Mouse (Mus musculus): ENCODE results near the gene Baz1b. TPM values are rescaled to one million over a fixed set of nuclear protein-coding genes. Genes with fewer than 3 reads are reported as not detected.
A peak's percentile ranks its signal among the peaks of the same experiment; 100 is the strongest.

The Baz1b gene
- polyA plus RNA-seq, 1 experiment from 2014 or later: 60.6 TPM

DNA sequence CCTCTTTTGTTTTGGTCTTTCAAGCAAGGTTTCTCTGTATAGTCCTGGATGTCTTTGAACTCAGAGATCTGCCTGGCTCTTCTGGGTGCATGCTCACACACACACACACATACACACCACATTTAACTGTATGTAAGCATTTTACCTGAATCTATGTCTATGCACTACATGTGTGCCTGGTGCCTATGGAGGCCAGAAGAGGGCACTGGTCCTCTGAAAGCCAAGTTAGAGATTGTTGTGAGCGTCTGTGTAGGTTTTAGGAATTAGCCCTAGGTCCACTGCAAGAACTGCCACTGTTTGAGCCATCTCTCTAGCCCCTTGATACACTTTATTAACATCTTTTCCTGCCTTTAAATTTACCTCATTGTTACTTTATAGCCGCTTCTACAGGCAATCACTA is 51.8 kb downstream of the Baz1b start:
- no peaks in the 10 kb centered on the region for H3K4me1 ChIP-seq (ENCODE audit: control insufficient read depth, insufficient read depth, low read length)

DNA sequence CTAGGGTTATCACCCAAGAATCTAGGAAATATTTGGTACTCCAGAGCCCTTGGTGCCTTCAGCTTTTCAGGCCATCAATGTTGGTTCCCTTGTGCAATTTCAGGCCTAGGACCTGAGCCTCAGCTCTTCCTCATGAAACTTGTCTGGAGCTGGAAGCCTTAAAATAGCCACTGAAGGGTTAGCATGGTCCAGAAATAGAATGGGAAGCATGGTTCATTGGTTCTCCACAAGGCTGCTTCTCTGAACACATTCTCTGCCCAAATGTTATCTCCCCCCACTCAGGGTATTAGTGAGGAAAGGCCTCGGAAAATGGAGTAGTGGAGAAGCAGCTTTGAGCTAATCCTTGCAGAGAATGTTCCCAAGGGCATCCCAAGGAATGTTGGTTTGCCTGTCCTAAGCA is 54.4 kb downstream of the Baz1b start:
- Histone ChIP-seq H3K27ac (ENCODE audit: low read depth, low read length) (no peak overlapping the region), H3K9me3 (ENCODE audit: control insufficient read depth, low read length) (no peaks in the 10 kb centered on the region), H3K9ac (ENCODE audit: low read length) (no peak overlapping the region), H3K36me3 (ENCODE audit: control insufficient read depth, insufficient read depth, low read length) (peaks cover 58% of the 10 kb centered on the region), H3K27me3 (ENCODE audit: control insufficient read depth, insufficient read depth, low read length) (no peaks in the 10 kb centered on the region), H3K4me2 (no peak overlapping the region), H3K4me1 (ENCODE audit: control insufficient read depth, insufficient read depth, low read length) (no peaks in the 10 kb centered on the region), H3K4me3 (ENCODE audit: low read depth, low read length) (no peak overlapping the region)
- WGBS: 69% methylated on average over 1 of the region's 1 CpGs
- DNase-seq (ENCODE audit: low spot score, missing footprints) (no peak), ATAC-seq (ENCODE audit: low FRiP score) (no peak)

More for the DNA sequence above, 51.8 kb downstream of the Baz1b start:
- 91% methylated on average over 2 of the region's 2 CpGs for WGBS
- no peaks in the 10 kb centered on the region for H3K9me3 ChIP-seq (ENCODE audit: control insufficient read depth, low read length)
- no peak for ATAC-seq (ENCODE audit: low FRiP score)
- H3K4me3 ChIP-seq (ENCODE audit: low read depth, low read length): no peak overlapping the region
- no peak overlapping the region for H3K9ac ChIP-seq (ENCODE audit: low read length)
- H3K4me2 ChIP-seq: no peak overlapping the region
- DNase-seq (ENCODE audit: low spot score, missing footprints): no peak
- peaks cover 55% of the 10 kb centered on the region for H3K36me3 ChIP-seq (ENCODE audit: control insufficient read depth, insufficient read depth, low read length)
- no peaks in the 10 kb centered on the region for H3K27me3 ChIP-seq (ENCODE audit: control insufficient read depth, insufficient read depth, low read length)
- no peak overlapping the region for H3K27ac ChIP-seq (ENCODE audit: low read depth, low read length)

DNA sequence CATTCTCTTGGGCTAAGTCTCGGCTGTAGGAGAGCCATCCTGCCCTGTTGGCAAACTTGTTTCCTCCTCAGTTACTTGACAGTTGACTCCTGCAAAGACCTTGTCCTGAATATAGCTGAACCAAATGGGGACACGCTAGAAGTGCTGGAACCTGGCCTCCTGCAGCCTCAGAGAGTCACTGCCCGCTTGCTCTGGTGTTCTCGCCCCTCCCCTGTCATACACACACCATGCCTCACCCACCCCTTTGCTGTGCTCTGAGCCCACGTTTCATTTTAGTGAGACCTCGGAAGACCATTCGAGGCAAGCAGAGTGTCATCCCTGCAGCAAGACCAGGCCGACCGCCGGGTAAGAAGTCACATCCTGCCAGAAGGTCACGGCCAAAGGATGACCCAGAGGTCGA is 55.1 kb downstream of the Baz1b start:
- Histone ChIP-seq H3K27ac (ENCODE audit: low read depth, low read length) (no peak overlapping the region), H3K36me3 (ENCODE audit: control insufficient read depth, insufficient read depth, low read length) (peaks cover 53% of the 10 kb centered on the region), H3K4me2 (no peak overlapping the region), H3K9me3 (ENCODE audit: control insufficient read depth, low read length) (no peaks in the 10 kb centered on the region), H3K4me1 (ENCODE audit: control insufficient read depth, insufficient read depth, low read length) (no peaks in the 10 kb centered on the region; the same call in 1 of the 2 replicates), H3K4me3 (ENCODE audit: low read depth, low read length) (no peak overlapping the region), H3K9ac (ENCODE audit: low read length) (no peak overlapping the region), H3K27me3 (ENCODE audit: control insufficient read depth, insufficient read depth, low read length) (no peaks in the 10 kb centered on the region)
- no peak for ATAC-seq (ENCODE audit: low FRiP score)
- DNase-seq (ENCODE audit: low spot score, missing footprints): no peak
- WGBS: 80% methylated on average over 12 of the region's 12 CpGs

DNA sequence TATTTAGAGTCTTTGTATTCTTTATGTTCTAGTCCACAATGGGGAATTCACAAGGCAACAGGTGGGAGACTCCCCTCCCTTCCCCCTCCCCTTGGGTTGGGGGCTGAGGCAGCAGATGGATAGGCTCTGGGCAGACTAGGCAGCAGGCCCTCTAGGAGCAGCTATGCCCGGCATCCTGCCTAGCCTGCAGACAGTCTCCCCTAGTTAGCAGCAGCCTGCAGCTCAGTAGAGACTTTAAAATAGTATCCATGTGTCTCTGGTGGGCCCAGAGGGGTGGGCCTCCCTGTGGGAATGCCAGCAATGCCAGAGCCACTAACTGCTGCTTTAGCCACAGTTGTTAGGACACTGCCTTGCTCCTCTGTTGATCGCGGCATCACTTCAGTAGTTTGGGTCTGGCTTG is 55.5 kb downstream of the Baz1b start:
- Histone ChIP-seq H3K9ac (ENCODE audit: low read length) (no peak overlapping the region), H3K4me3 (ENCODE audit: low read depth, low read length) (no peak overlapping the region), H3K4me2 (no peak overlapping the region), H3K36me3 (ENCODE audit: control insufficient read depth, insufficient read depth, low read length) (peaks cover 48% of the 10 kb centered on the region), H3K9me3 (ENCODE audit: control insufficient read depth, low read length) (no peaks in the 10 kb centered on the region), H3K27me3 (ENCODE audit: control insufficient read depth, insufficient read depth, low read length) (no peaks in the 10 kb centered on the region), H3K27ac (ENCODE audit: low read depth, low read length) (no peak overlapping the region), H3K4me1 (ENCODE audit: control insufficient read depth, insufficient read depth, low read length) (peaks cover 4% of the 10 kb centered on the region)
- WGBS: 91% methylated on average over 3 of the region's 3 CpGs
- no peak for DNase-seq (ENCODE audit: low spot score, missing footprints)
- no peak for ATAC-seq (ENCODE audit: low FRiP score)

DNA sequence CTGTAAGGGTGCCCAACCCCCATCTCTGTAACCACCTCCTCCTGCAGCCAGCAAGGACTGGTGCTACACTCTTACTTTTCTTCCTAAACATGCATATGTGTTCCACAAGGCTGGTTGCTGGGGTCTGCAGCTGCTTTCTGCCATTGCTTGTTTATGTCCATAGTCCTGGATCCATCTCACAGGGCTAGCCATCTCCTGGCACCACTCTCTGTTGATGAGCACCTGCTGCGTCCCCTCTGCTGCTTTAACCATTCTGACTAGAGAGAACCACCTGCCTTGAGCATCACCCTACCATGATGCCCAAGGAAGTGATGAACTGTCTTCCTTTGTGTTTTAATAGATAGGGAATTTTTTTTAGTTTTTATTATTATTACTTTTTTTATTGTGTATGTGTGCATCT is 56.1 kb downstream of the Baz1b start:
- H3K27ac ChIP-seq (ENCODE audit: low read depth, low read length): no peak overlapping the region
- no peak overlapping the region for H3K4me2 ChIP-seq
- H3K4me1 ChIP-seq (ENCODE audit: control insufficient read depth, insufficient read depth, low read length): peaks cover 6% of the 10 kb centered on the region
- no peak overlapping the region for H3K4me3 ChIP-seq (ENCODE audit: low read depth, low read length)
- H3K9ac ChIP-seq (ENCODE audit: low read length): no peak overlapping the region
- H3K27me3 ChIP-seq (ENCODE audit: control insufficient read depth, insufficient read depth, low read length): no peaks in the 10 kb centered on the region
- ATAC-seq (ENCODE audit: low FRiP score) (no peak), DNase-seq (ENCODE audit: low spot score, missing footprints) (no peak)
- H3K9me3 ChIP-seq (ENCODE audit: control insufficient read depth, low read length): no peaks in the 10 kb centered on the region
- H3K36me3 ChIP-seq (ENCODE audit: control insufficient read depth, insufficient read depth, low read length): peaks cover 44% of the 10 kb centered on the region
- 93% methylated on average over 1 of the region's 1 CpGs for WGBS

DNA sequence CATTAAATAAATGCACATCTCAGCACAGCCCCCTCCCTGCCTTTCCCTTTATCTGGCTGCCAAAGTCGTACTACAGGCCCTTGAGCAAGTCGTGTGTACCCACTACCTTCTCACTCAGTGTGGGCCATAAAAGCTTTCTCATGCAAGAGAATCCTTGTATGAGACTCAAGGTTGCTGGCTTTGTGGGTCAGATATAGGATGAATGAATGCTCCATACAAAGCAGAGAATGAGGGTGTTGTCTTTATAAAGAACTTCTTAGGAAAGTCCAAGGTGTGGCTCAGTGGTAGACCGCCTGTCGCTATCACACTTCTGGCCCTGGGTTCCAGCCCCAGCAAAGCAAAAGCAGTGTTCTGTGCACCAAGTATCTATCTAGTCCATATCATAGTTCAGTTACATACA is 59.5 kb downstream of the Baz1b start:
- Histone ChIP-seq H3K4me3 (ENCODE audit: low read depth, low read length) (no peak overlapping the region), H3K36me3 (ENCODE audit: control insufficient read depth, insufficient read depth, low read length) (peaks cover 23% of the 10 kb centered on the region), H3K9me3 (ENCODE audit: control insufficient read depth, low read length) (no peaks in the 10 kb centered on the region), H3K27ac (ENCODE audit: low read depth, low read length) (no peak overlapping the region), H3K9ac (ENCODE audit: low read length) (no peak overlapping the region), H3K4me2 (no peak overlapping the region), H3K27me3 (ENCODE audit: control insufficient read depth, insufficient read depth, low read length) (peaks cover 8% of the 10 kb centered on the region), H3K4me1 (ENCODE audit: control insufficient read depth, insufficient read depth, low read length) (peaks cover 33% of the 10 kb centered on the region)
- DNase-seq (ENCODE audit: low spot score, missing footprints) (no peak), ATAC-seq (ENCODE audit: low FRiP score) (no peak)
- WGBS: 68% methylated on average over 4 of the region's 4 CpGs

DNA sequence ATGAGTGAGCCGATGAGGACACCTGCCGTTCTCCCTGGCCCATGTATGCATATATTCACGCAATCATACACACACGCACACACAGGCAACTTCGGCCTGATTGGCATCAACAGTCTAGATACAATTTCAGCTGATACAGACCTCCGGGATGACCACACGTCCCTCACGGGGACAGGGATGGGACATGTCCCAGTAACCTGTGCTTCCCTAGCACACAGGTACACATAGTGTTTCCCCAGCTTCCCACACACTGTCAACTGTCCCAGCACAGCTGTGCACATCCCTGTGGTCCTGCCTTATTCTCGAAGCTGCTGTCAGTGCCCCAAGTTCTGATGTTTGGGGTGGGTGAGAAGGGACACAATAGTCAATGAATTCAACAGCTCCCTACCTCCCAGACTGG is 60.3 kb downstream of the Baz1b start:
- Histone ChIP-seq H3K4me1 (ENCODE audit: control insufficient read depth, insufficient read depth, low read length) (peaks cover 34% of the 10 kb centered on the region), H3K27me3 (ENCODE audit: control insufficient read depth, insufficient read depth, low read length) (peaks cover 8% of the 10 kb centered on the region), H3K9ac (ENCODE audit: low read length) (no peak overlapping the region), H3K4me3 (ENCODE audit: low read depth, low read length) (no peak overlapping the region), H3K9me3 (ENCODE audit: control insufficient read depth, low read length) (no peaks in the 10 kb centered on the region), H3K4me2 (no peak overlapping the region; the same call in 1 of the 2 replicates), H3K36me3 (ENCODE audit: control insufficient read depth, insufficient read depth, low read length) (peaks cover 20% of the 10 kb centered on the region), H3K27ac (ENCODE audit: low read depth, low read length) (no peak overlapping the region)
- no peak for ATAC-seq (ENCODE audit: low FRiP score)
- 74% methylated on average over 9 of the region's 9 CpGs for WGBS
- no peak for DNase-seq (ENCODE audit: low spot score, missing footprints)

DNA sequence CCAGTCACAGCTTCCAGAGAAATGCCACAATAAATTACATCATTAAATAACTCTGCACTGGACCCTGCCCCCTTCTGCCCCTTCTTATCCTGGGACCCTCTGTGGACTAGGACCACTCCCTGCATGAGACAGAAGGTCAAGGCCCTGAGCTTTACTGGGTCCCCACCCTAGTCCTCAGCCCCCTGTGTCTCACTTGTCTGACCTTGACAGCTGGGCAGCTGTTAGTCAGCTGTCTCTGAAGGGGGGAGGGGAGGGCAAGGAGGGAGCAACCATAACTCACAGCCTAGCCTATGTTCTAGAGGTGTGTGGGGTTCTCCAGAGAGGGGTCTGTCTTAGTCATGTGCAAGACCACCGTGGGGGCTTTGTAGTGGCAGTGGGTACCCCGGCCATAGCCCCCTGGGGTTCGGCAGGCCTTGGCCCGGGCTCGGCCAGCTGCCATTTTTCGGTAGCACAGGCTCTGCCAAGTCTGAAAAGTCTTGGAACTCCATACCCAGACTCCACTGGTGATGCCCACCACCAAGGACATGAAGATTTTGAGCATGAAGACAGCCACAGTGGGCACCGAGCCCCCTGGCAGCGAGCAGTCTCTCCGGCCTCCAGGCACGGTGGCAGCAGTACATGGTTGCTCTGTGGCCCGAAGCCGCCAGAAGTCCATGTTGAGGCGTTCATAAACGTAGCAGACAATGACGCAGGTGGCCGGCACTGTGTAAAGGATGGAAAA is 62.1 kb downstream of the Baz1b start:
- H3K4me1 ChIP-seq (ENCODE audit: control insufficient read depth, insufficient read depth, low read length): peaks cover 49% of the 10 kb centered on the region
- 80% methylated on average over 16 of the region's 16 CpGs for WGBS

DNA sequence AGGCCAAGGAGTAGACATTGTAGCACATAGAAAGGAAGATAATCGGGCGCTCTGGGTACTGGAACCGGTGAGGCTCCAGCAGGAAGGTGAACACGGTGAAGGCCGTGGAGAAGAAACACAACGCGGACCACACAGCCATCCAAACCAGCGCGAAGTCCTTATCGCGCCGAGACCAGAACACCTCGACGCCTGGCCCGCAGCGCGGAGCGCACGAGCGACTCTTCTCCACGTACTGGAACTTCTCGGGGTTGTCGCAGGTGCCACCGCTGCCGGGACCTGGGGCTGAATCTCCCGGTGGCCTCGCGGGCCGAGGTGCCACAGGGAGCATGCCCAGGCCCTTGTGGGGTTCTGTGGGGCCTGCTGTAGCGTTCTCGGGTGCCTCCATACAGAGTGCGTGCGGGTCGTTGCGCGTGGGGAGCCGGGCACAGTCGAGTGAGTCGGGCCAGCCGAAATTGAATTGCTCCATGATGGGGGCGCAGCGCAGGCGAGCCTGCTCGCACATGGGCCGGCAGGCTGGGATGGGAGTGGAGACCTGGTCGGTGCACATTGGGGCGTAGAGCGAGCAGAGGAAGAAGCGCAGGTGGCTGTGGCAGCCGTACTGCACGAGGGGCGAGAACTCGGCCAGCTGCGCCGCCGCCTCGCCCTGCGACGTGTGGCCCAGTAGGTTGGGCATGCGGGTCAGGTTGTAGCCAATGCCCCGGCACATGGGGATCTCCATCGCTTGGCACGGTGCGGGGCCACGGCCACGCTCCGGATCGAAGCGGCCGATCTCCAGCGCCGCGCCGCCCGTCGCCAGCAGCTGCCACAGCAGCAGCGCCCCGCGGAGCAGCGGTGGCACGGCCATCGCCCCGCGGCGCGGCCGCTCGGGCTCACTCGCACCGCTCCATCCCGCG is 63.4 kb downstream of the Baz1b start:
- Histone ChIP-seq H3K4me2 (peak overlapping the region; percentile 99), H3K4me3 (ENCODE audit: low read depth, low read length) (peak overlapping the region; percentile 64), H3K27me3 (ENCODE audit: control insufficient read depth, insufficient read depth, low read length) (peaks cover 8% of the 10 kb centered on the region), H3K9me3 (ENCODE audit: control insufficient read depth, low read length) (no peaks in the 10 kb centered on the region), H3K9ac (ENCODE audit: low read length) (peak overlapping the region; percentile 80), H3K27ac (ENCODE audit: low read depth, low read length) (no peak overlapping the region; the same call in 1 of the 2 replicates), H3K36me3 (ENCODE audit: control insufficient read depth, insufficient read depth, low read length) (no peaks in the 10 kb centered on the region; the same call in 1 of the 2 replicates), H3K4me1 (ENCODE audit: control insufficient read depth, insufficient read depth, low read length) (peaks cover 56% of the 10 kb centered on the region)
- ATAC-seq (ENCODE audit: low FRiP score): peak; percentile 17
- WGBS: 1% methylated on average over 82 of the region's 92 CpGs
- DNase-seq (ENCODE audit: low spot score, missing footprints): peak; percentile 95

More for the DNA sequence above, 62.1 kb downstream of the Baz1b start:
- Histone ChIP-seq H3K9ac (ENCODE audit: low read length) (peak overlapping the region; percentile 39), H3K27ac (ENCODE audit: low read depth, low read length) (no peak overlapping the region), H3K36me3 (ENCODE audit: control insufficient read depth, insufficient read depth, low read length) (peaks cover 8% of the 10 kb centered on the region), H3K27me3 (ENCODE audit: control insufficient read depth, insufficient read depth, low read length) (peaks cover 8% of the 10 kb centered on the region), H3K4me2 (peak overlapping the region; percentile 99), H3K9me3 (ENCODE audit: control insufficient read depth, low read length) (no peaks in the 10 kb centered on the region), H3K4me3 (ENCODE audit: low read depth, low read length) (peak overlapping the region; percentile 64)
- DNase-seq (ENCODE audit: low spot score, missing footprints): no peak
- no peak for ATAC-seq (ENCODE audit: low FRiP score)
